Mouse (Mus musculus) lung, embryonic 16.5 days (tissue): Measurements from ENCODE around the gene Ccdc120. TPM values are rescaled to one million over a fixed set of nuclear protein-coding genes. Genes with fewer than 3 reads are reported as not detected.
"Not testable (repeated sequence)": the region's sequence is repeated elsewhere in the genome, so short reads cannot be mapped to it uniquely, and the experiment has no call there.

Source experiments
- ATAC-seq: fragments of 200-750 bp; cut with Nextera tagmentation; 2 replicates; pipeline ENCODE4 v1.8.0; 2017; ENCODE audit warnings: low read depth, mild to moderate bottlenecking, moderate library complexity
- H3K27ac ChIP-seq: fragments of 300-500 bp; sonication (generic); 2 replicates; pipeline ENCODE4 v1.5.1; 2014; ENCODE audit warnings: mild to moderate bottlenecking, control low read depth, low read length
- H3K27me3 ChIP-seq: fragments of 300-500 bp; sonication (generic); 2 replicates; pipeline ENCODE4 v1.6.1; 2014; ENCODE audit warnings: low read depth, low read length, mixed read lengths; ENCODE audit not compliant: control insufficient read depth, insufficient read depth
- H3K36me3 ChIP-seq: fragments of 300-500 bp; sonication (generic); 2 replicates; pipeline ENCODE4 v1.6.1; 2014; ENCODE audit warnings: low read length; ENCODE audit not compliant: control insufficient read depth, insufficient read depth
- H3K4me1 ChIP-seq: fragments of 300-500 bp; sonication (generic); replicated peaks from 2 replicates; pipeline ENCODE4 v1.6.1; 2014; ENCODE audit warnings: low read length, mixed read lengths; ENCODE audit not compliant: control insufficient read depth, insufficient read depth
- H3K4me2 ChIP-seq: fragments of 300-500 bp; sonication (generic); 2 replicates; pipeline ENCODE4 v1.6.1; 2014; ENCODE audit warnings: low read depth, low read length, control low read depth
- H3K4me3 ChIP-seq: fragments of 300-500 bp; sonication (generic); 2 replicates; pipeline ENCODE4 v1.5.1; 2014; ENCODE audit warnings: mild to moderate bottlenecking, low read length, control low read depth
- H3K9ac ChIP-seq: fragments of 300-500 bp; sonication (generic); 2 replicates; pipeline ENCODE4 v1.6.1; 2014; ENCODE audit warnings: low read length, control low read depth
- H3K9me3 ChIP-seq: fragments of 300-500 bp; sonication (generic); 2 replicates; pipeline ENCODE4 v1.6.1; 2016; ENCODE audit warnings: low read length; ENCODE audit not compliant: control insufficient read depth
- WGBS: fragments of 180-500 bp; shearing (Covaris S2); extraction: QIAGEN DNeasy Blood & Tissue Kit; methylation state at CpG from one replicate; pipeline ENCODE4 v1.1.7; 2014; 5-methylcytosine and 5-hydroxymethylcytosine counted together
- polyA plus RNA-seq: library from polyadenylated mRNA; unstranded; fragments of >200 nt; fragmentation: Nextera tagmentation; extraction: Ambion mirVana; gene quantifications from 2 replicates; pipeline ENCODE4 v1.2.1, GENCODE M21; 2015

Ccdc120 gene
- polyA plus RNA-seq, 1 experiment from 2014 or later, result 27.0 TPM

- WGBS, result 14% methylated on average over 22 of the region's 22 CpGs
- Histone ChIP-seq H3K9ac (peak overlapping the region; percentile 67), H3K27ac (peak overlapping the region; percentile 58), H3K4me2 (peak overlapping the region; percentile 69), H3K4me1 (peaks cover 10% of the 10 kb centered on the region; the same call in 1 of the 2 replicates), H3K27me3 (no peaks in the 10 kb centered on the region), H3K9me3 (no peaks in the 10 kb centered on the region), H3K4me3 (peak overlapping the region; percentile 73), H3K36me3 (peaks cover 5% of the 10 kb centered on the region)
- peak; percentile 18 for ATAC-seq
Measured at GRCm38 (mm10) chrX:7763631-7764393, 13.1 kb upstream of the Ccdc120 start.

- 20% methylated on average over 16 of the region's 21 CpGs for WGBS
- ATAC-seq, result no peak
Measured at GRCm38 (mm10) chrX:7762921-7763197, 12.2 kb upstream of the Ccdc120 start.

GRCm38 (mm10) chrX:7762137-7762920 lies 11.6 kb upstream of the Ccdc120 start, which contains the start of gene Tfe3:
Gene Tfe3 (plus strand): TSS chrX:7762560.
- WGBS, result 15% methylated on average over 29 of the region's 38 CpGs
- Histone ChIP-seq H3K4me1 (peaks cover 10% of the 10 kb centered on the region; the same call in 1 of the 2 replicates), H3K36me3 (peaks cover 3% of the 10 kb centered on the region; the same call in 1 of the 2 replicates), H3K4me3 (peak within 1 kb of the TSS; percentile 73), H3K9me3 (no peaks in the 10 kb centered on the region), H3K27ac (peak within 1 kb of the TSS; percentile 62), H3K9ac (peak within 1 kb of the TSS; percentile 67), H3K4me2 (peak within 1 kb of the TSS; percentile 69), H3K27me3 (no peaks in the 10 kb centered on the region)
- peak; percentile 95 for ATAC-seq

More at GRCm38 (mm10) chrX:7762921-7763197, 12.2 kb upstream of the Ccdc120 start:
- Histone ChIP-seq H3K36me3 (peaks cover 3% of the 10 kb centered on the region), H3K27me3 (no peaks in the 10 kb centered on the region), H3K9me3 (no peaks in the 10 kb centered on the region), H3K4me2 (peak overlapping the region; percentile 69), H3K9ac (peak overlapping the region; percentile 67), H3K4me3 (peak overlapping the region; percentile 73), H3K27ac (peak overlapping the region; percentile 62), H3K4me1 (peaks cover 10% of the 10 kb centered on the region; the same call in 1 of the 2 replicates)

GRCm38 (mm10) chrX:7753627-7754026 lies 2.9 kb upstream of the Ccdc120 start:
- H3K36me3 ChIP-seq, H3K9ac ChIP-seq, H3K4me2 ChIP-seq, H3K27ac ChIP-seq, H3K27me3 ChIP-seq, H3K4me3 ChIP-seq, H3K9me3 ChIP-seq, ATAC-seq, H3K4me1 ChIP-seq: not testable (repeated sequence)
- 19% methylated on average over 3 of the region's 3 CpGs for WGBS

- H3K4me3 ChIP-seq, result no peak overlapping the region
- H3K36me3 ChIP-seq, result no peaks in the 10 kb centered on the region
- H3K27ac ChIP-seq, result no peak overlapping the region
- H3K27me3 ChIP-seq, result no peaks in the 10 kb centered on the region
- WGBS, result 80% methylated on average over 8 of the region's 8 CpGs
- no peaks in the 10 kb centered on the region for H3K9me3 ChIP-seq
- ATAC-seq, result no peak
- H3K9ac ChIP-seq, result no peak overlapping the region
- H3K4me1 ChIP-seq, result 0 out of 2 replicates have a peak, but pooled peaks cover 2% of the 10 kb centered on the region
- H3K4me2 ChIP-seq, result no peak overlapping the region
Measured at GRCm38 (mm10) chrX:7745429-7745828, 5.3 kb downstream of the Ccdc120 start.

- 30% methylated on average over 1 of the region's 1 CpGs for WGBS
- no peak for ATAC-seq
Measured at GRCm38 (mm10) chrX:7744940-7745339, 5.8 kb downstream of the Ccdc120 start.

GRCm38 (mm10) chrX:7743470-7743869 lies 7.2 kb downstream of the Ccdc120 start:
- H3K9ac ChIP-seq, result no peak overlapping the region
- H3K9me3 ChIP-seq, result no peaks in the 10 kb centered on the region
- no peaks in the 10 kb centered on the region for H3K36me3 ChIP-seq
- H3K4me1 ChIP-seq, result no peaks in the 10 kb centered on the region
- WGBS, result 50% methylated on average over 5 of the region's 5 CpGs
- H3K27ac ChIP-seq, result no peak overlapping the region
- H3K27me3 ChIP-seq, result no peaks in the 10 kb centered on the region
- no peak overlapping the region for H3K4me3 ChIP-seq
- H3K4me2 ChIP-seq, result no peak overlapping the region
- ATAC-seq, result no peak

More at GRCm38 (mm10) chrX:7744940-7745339, 5.8 kb downstream of the Ccdc120 start:
- H3K9ac ChIP-seq, result no peak overlapping the region
- no peak overlapping the region for H3K27ac ChIP-seq
- no peaks in the 10 kb centered on the region for H3K9me3 ChIP-seq
- H3K4me2 ChIP-seq, result no peak overlapping the region
- H3K27me3 ChIP-seq, result no peaks in the 10 kb centered on the region
- H3K4me1 ChIP-seq, result 0 out of 2 replicates have a peak, but pooled peaks cover under 1% of the 10 kb centered on the region
- no peaks in the 10 kb centered on the region for H3K36me3 ChIP-seq
- no peak overlapping the region for H3K4me3 ChIP-seq

- ATAC-seq, result peak; percentile 64
- Histone ChIP-seq H3K4me2 (peak overlapping the region; percentile 30; the same call in 1 of the 2 replicates), H3K4me1 (no peaks in the 10 kb centered on the region), H3K36me3 (no peaks in the 10 kb centered on the region; the same call in 1 of the 2 replicates), H3K27me3 (no peaks in the 10 kb centered on the region), H3K9me3 (no peaks in the 10 kb centered on the region), H3K27ac (peak overlapping the region; percentile 79), H3K9ac (peak overlapping the region; percentile 35; the same call in 1 of the 2 replicates), H3K4me3 (peak overlapping the region; percentile 41)
- 46% methylated on average over 5 of the region's 5 CpGs for WGBS
Measured at GRCm38 (mm10) chrX:7741103-7741502, 9.6 kb downstream of the Ccdc120 start.
